Mouse (Mus musculus) urinary bladder, postnatal 14 days (tissue): ENCODE measurements at regions not wholly inside any gene's neighbourhood (a gene's known extent, or its start where the extent isn't known, plus 50 kb on each side); places are given as distances from the start of the nearest gene placed in this dataset.

Experiments
- DNase-seq: peaks from one replicate; pipeline ENCODE4 v3.0.0; 2021; ENCODE audit warnings: low spot score

- DNase-seq: no peak
Measured at GRCm38 (mm10) chr3:57910020-57910419, 62.1 kb upstream of the Pfn2 start.

DNA sequence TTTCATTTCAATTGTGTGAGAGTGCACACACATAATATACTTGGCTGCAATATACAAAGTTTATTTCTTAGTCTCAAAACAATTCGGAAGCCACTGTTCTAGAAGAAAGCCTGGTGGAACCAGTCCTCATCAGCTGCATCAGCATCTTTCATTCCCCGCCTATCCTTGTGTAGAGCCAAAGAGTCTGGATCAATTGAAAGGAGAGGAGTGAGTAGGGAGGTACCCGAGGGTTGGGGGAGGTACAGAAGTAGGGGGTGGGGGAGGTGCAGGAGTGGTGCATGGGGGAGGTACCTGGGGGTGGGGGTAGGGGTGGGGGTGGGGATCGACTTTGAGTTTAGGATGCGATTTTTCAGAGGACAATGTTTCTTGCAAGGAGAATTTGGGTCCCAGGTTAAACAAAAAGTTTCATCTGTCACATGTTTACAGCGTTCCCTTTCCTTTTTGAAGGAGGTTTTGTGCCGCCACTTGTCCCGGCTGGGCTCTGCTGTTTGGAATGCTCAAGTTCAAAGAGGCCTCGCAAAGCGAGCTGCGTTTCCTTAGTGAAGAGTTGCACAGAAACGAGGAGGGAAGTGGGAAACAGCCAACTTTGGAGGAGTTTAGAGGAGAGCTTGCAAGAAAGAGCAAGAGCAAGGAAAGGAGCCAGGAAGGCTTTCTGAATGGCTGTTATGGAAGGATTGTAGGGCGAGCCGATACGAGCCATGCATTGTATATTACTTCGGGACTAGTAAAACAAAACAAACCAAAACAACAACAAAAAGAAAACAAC, 64.1 kb upstream of the Pfn2 start:
- DNase-seq: peak; percentile 6

- no peak for DNase-seq
Measured at GRCm38 (mm10) chr3:57912650-57913343, 64.9 kb upstream of the Pfn2 start.

GRCm38 (mm10) chr3:57914687-57915086, 66.8 kb upstream of the Pfn2 start:
- no peak for DNase-seq

GRCm38 (mm10) chr3:57918913-57919312, 71.0 kb upstream of the Pfn2 start:
- DNase-seq: no peak

DNA sequence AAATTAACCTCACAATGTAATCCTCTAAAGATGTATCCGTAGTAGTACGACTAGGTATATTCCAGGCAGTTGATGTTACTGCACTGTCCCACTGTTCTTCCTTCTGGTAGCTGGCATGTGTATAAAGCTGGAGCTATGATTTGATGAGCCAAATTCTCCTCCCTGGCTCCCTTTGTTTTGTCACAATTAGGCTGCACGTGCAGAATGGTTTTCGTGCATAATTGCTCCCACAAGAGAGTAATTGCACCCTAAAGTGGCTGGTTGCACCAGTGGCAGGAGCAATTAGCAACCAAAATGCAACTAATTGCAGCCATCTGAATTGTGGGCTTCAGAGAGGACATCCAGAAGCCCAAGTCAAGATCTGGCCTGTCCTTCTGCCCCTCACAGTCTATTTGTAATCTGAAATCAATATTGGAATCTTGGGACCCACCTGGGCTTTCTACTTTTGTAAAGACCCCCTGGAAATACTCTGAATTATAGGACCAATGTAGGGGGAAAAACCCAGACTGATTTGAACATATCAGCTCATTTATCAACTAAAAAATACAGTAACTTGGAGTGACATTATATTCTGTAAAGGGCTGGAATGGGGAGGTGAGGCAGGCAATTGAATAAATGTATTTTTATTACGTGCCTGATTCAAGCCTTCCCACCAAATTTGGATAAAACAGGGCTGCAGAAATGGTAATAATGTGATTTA, 71.7 kb upstream of the Pfn2 start:
- no peak for DNase-seq

GRCm38 (mm10) chr3:57920090-57920432, 72.2 kb upstream of the Pfn2 start:
- DNase-seq: no peak

- DNase-seq: no peak
Measured at GRCm38 (mm10) chr3:57921071-57921882, 73.4 kb upstream of the Pfn2 start.

GRCm38 (mm10) chr3:57923061-57923460, 75.2 kb upstream of the Pfn2 start:
- DNase-seq: no peak

DNA sequence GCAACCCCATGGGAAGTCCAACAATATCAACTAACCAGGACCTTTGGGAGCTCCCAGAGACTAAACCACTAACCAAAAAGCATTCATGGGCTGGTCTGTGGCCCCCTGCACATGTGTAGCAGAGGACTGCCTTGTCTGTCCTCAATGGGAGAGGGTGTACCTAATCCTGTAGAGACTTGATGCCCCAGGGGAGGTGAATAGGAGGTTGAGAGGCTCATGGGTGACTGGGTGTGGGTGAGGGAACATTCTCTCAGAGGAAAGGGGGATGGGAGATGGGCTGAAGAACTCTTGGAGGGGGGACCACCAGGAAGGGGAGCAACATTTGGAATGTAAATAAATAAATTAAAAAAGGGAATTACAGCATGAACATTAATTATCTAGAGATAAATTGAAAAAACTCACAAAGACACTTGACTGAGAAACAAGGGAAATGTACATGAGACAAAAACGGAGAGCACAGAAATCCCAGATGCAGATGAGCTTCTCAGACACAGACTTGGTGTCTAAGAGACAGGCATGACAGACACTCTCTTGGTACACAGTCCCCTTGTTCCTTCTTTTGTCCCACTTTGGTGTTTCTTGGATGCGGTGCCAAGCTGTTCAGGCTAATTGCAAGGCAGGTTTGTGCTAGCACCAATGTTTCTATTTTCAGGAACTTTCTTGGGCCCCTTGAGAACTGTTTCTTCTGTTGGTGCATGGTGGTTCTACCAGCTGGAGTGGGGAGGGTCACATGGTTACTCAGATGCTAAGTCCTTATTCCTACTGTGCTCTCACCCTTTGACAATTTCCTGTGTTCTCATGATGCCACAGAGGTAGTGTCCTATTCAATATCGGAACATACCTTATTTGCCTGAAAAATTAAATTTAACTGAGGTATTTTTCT, 85.0 kb upstream of the Pfn2 start:
- DNase-seq: no peak

DNA sequence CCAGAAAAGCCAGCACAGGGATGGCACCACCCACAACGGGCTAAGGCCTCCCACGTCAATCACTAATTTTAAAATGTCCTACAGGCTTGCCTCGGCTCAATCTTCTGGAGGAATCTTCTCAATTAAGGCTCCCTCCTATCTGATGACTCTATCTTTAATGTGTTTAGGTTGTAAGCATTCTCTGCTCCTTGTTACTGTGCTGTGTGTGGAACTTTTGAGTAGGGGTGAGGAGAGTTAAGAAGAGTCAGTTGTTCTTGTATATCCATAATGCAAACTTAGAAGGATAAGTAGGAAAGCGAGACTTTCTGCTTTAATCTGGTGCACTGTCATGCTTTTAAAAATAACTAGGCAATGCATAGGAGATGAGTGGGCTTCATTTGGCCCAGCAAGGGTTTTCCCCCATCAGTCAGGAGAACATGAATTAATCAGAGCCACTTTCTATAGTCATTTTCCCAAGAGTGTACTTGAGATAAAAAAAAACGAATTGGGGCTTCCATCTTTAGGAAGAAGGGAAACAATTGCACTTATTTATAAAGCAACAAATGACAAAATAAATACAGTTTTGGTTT, 87.2 kb upstream of the Pfn2 start:
- no peak for DNase-seq

GRCm38 (mm10) chr3:57940504-57941381, 92.9 kb upstream of the Pfn2 start:
- DNase-seq: no peak

- no peak for DNase-seq
Measured at GRCm38 (mm10) chr3:57944698-57945097, 96.8 kb upstream of the Pfn2 start.

DNA sequence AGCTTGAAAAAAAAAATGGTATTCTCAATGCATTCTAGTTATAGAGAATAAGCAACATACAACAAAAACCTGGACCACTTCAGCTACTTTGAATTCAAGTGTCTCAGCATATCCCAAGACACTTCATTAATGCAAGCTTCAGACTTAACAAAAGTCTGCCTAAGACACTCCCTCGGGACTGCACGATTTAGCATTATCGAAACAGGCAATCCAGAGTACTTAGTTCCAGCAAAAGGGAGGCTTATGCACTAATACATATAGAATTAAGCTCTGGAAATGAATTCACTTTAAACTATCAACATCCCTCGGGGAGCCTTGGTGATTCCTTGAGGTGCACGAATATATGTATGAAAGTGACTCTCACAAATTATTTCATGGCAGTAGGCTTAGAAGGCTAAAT, 97.9 kb upstream of the Pfn2 start:
- DNase-seq: no peak

- no peak for DNase-seq
Measured at GRCm38 (mm10) chr3:57947331-57947730, 99.5 kb upstream of the Pfn2 start.

- DNase-seq: no peak
Measured at GRCm38 (mm10) chr3:57948720-57949119, 100.8 kb upstream of the Pfn2 start.

DNA sequence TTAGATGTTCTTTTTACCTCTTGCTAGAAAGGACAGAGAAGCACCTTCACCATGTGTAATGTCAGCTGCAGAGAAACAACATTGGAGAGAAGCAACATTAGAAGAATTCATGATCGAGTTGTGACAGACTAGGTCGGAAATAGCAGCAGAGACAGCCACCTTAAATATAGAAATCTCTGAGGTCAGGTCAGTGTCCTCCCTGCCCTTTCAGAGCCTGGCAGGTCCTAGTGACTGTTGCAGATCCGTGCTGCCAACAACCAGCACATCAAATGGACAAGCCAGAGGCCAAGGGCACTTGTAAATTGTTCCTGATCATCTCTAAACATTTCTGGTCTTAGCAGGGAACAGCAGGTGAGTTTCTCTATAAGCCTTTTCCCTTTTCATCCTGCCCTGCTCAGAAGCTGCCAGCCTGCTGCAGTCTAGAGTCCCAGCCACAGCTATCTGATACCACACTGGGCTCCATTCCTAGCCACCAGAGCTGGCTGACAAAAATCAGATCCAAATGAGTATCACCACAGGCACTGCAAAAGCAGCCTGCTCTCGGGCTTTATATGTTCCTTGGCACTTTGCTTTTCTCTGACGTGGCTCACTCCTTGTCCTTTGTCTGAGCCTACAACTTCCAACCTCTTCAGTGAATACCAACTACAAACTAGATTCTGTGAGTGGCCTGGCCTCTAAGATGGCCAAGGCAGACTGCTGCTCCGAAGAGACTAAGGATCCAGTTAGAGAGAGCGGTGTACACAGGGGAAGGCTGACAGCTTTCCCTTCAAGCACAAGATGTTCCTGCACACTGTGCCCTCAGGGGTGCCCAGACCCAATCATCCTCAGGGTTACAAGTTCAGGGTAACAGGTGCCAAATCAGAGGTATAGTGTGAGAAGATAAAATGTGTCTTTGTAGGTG, 102.8 kb upstream of the Pfn2 start:
- DNase-seq: no peak

- no peak for DNase-seq
Measured at GRCm38 (mm10) chr3:57951438-57951837, 103.6 kb upstream of the Pfn2 start.

GRCm38 (mm10) chr3:57957352-57957751, 109.5 kb upstream of the Pfn2 start:
- DNase-seq: no peak
